Mouse (Mus musculus): ENCODE data around the gene Ephx3.

- TF ChIP-seq CTCF (IDR thresholded peaks at IDR 0.05; ENCODE audit: control insufficient read depth, insufficient read depth, insufficient read length) (no peak), MYOG (IDR thresholded peaks at IDR 0.05; ENCODE audit: control insufficient read depth, extremely low read depth, insufficient read length) (no peak), MAX (IDR thresholded peaks at IDR 0.05) (no peak), USF1 (IDR thresholded peaks at IDR 0.05; ENCODE audit: low read depth) (no peak), MYOD1 (IDR thresholded peaks at IDR 0.05; ENCODE audit: control insufficient read depth, insufficient read length, low read depth) (no peak), CEBPB (IDR thresholded peaks at IDR 0.05; ENCODE audit: low read depth) (no peak)
Measured at GRCm38 (mm10) chr17:32199796-32200195, 10.4 kb upstream of the Ephx3 start.
